Mouse (Mus musculus) kidney, adult 11 months (tissue): ENCODE data around the gene Slc20a1.

ENCODE experiments used
- DNase-seq: peaks from one replicate; pipeline ENCODE4 v3.0.0; 2022

The Slc20a1 gene

DNA sequence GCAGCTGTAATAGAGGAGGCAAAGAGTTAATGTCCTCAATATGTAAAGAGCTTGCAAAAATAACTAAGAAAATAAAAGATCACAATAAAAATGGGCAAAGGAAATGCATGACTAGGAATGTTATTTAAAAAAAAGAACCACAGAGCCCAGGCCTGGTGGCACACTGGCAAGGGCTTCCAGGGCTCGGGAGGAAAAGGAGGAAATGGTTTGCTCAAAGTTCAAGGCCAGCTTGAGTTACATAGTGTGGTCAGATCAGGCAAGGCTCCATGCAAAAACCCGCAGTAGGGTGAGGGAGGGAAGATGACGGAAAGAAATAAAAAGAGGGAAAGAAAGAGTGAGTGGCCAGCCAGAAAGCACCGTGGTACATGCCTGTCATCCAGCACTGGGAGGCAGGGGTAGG, 30.0 kb downstream of the Slc20a1 start:
- no peak for DNase-seq

- DNase-seq, result no peak
Observed at GRCm38 (mm10) chr2:129229316-129229715, 30.8 kb downstream of the Slc20a1 start.

DNA sequence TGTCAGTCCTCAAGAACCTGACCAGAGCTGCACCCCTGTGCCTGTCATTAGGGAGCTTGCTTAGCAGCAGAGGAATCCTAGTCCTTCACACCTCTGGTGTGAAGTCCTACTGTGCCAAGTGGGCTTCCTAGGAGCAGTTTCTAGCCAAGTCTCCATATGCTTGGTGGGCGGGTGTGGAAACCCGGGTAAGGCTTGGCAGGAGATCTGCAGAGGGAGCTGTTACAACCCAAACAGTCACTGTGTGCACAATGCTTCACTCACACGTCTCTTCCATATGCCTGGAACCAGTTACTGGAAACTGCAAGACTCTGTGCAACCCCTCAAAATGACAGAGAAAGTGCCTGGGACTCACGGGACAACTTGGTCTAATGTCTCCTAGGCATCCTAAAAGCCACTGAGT, 33.5 kb downstream of the Slc20a1 start:
- no peak for DNase-seq

GRCm38 (mm10) chr2:129232484-129232883, 33.9 kb downstream of the Slc20a1 start:
- DNase-seq, result peak; percentile 91

- no peak for DNase-seq
Observed at GRCm38 (mm10) chr2:129233218-129233617, 34.7 kb downstream of the Slc20a1 start.

GRCm38 (mm10) chr2:129233803-129234477, 35.4 kb downstream of the Slc20a1 start:
- DNase-seq, result no peak

DNA sequence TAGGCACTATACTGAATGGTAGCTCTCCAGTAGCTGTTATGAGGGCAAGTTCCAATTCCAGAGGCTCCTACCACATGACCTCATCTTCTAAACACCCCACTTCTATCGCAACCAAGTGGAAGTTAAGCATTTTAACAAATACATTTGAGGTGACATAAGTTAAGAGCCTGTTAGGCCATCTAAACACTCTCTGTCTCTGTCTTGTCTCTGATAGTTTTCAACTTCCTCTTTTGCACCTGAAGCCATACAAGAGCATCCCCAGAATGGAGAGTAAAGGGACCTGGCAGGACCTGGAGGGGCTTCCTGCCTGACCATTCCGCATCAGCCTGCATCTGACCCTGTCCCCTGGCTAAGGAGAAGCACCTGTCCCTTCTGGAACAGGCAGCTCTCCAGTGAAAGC, 36.2 kb downstream of the Slc20a1 start:
- no peak for DNase-seq

DNA sequence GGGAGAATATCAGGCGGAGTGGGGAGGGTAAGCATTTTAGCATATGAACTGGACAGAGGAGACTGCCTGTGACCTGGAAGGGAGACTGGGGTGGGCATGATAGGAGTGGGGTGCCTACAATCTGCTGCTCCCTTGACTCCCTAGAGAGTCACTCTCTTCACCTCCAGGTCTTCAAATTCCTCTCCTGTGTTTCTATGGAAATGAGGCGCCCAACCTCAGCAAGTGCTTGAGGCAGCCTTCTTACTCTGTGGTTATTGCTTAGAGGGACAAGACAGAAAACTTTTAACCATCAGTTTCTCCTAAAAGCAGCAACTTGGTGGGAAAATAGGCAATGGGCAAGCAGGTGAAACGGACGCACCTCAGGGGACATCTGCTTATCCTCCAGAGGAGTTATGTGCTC, 38.0 kb downstream of the Slc20a1 start:
- no peak for DNase-seq

DNA sequence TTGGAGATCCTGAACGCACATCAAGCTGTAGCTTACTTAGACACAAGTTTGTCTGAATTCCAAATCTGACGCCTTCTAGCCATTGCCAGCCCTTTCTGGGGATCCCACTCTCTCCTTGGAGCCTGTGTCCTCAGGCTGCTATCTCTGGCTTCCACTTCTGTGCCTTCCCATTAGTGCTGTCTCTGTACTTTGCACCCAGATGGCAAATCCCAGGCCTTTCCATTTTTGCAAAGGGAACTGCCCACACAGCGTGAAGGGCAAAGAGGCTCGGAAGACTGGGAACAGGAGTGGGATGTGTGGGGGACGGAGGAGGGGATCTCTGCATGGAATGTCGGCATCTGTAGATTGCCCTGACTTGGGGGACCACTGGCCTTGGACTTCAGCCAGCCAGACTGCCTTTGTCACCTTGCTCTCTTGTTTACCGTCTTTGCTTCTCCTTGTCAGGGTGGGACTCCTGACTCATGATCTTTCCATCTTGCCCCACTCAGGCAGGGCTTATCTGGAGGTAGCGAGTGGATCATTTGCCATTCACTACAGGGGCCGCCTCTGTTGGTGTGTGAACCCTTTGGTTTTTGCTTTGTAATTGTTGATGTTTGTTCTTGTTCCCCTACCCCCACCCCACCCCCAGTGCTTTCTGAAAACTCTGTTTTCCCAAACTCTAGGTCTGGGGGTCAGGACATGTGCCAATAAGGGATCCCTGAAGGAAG, 42.3 kb downstream of the Slc20a1 start:
- no peak for DNase-seq

- DNase-seq, result peak; percentile 59
Observed at GRCm38 (mm10) chr2:129241845-129242833, 43.6 kb downstream of the Slc20a1 start.

DNA sequence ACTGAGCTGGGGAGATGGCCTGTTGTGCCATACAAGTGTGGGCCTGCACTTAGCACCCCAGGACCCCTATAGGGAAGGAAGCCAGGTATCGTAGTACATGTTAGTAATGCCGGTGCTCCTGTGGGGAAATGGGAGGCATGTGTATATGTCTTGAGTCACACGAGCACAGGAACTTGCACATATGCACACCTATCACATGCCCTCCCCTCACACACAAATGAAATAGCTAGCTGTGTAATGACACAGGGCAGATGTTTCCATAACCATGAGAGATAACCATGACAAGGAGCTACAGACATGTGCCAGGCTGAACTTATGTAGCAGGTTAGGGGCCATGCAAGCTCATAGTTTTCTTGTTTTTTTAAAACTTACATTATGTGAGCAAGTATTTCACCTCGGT, 44.4 kb downstream of the Slc20a1 start:
- DNase-seq, result no peak

- peak; percentile 37 for DNase-seq
Observed at GRCm38 (mm10) chr2:129243786-129244185, 45.2 kb downstream of the Slc20a1 start.

DNA sequence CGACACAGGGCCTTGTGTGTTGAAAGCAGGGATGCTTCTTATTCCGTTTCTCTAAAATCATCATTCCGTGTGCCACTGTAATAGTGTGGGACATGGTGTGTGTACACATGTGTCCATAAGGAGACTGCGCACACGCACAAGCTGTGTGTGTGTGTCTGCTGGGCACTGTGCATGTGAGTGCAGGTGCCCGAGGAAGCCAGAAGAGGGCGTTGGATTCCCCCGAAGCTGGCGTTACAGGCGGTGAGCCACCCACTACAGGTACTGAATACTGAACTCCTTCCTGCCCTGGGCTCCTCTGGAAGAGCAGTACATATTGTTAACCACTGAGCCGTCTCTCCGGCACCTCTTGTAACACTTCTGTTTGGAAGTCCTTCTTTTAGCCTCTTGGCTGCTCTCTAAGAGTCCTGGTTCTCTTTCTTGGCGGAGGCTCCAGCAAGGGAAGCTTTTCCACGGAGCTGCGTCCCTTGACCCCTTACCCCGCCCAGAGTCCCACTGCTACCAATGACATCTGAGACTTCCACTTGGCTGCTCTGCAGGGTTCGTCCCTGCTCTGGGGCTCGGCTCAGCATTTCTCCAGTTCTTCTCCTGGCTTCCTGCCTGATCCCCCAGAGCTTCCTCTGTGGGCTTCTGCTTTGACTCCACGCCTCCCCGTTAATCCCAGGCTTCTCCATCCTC, 46.0 kb downstream of the Slc20a1 start:
- DNase-seq, result peak; percentile 35

DNA sequence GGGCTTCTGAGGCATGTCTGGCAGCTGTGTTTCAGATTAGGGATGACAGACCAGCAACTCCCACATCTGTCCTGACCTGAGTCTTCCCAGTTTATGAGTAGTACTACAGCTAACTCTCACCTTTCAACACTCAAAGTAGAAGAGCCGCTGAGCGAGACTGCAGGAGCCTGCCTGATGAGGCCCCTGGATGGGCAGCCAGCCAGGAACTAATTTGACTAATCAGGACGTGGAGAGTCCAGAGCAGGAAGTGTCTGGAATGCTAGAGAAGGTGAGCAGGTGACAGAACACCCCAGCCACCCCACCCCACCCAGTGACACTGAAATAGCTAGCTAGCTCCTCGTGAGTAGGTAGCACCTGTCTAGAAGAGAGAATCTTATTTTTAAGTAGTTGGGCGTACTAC, 47.1 kb downstream of the Slc20a1 start:
- DNase-seq, result peak; percentile 51

DNA sequence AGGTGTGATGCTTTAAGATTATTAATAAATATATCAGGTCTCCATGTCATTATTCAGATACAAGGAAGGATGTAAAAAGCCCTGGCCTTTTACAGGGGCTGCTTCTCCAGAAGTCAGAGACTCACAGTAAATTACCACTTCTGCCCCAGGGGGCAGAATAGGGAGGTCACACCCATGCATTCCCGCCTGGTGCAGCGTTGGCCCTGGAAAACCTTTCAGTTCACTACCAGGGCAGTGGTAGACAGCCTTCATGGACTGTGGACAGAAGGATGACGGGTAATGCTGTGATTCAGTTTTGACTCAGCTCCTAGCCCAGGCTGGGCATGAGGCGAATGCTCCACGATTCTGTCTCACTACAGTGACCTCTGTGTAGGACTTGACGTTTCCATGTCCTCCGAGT, 47.9 kb downstream of the Slc20a1 start:
- no peak for DNase-seq

GRCm38 (mm10) chr2:129246924-129247323, 48.4 kb downstream of the Slc20a1 start:
- DNase-seq, result no peak

GRCm38 (mm10) chr2:129247707-129248121, 49.1 kb downstream of the Slc20a1 start:
- peak; percentile 90 for DNase-seq

- no peak for DNase-seq
Observed at GRCm38 (mm10) chr2:129249321-129249720, 50.8 kb downstream of the Slc20a1 start.

GRCm38 (mm10) chr2:129252836-129253630, 54.5 kb downstream of the Slc20a1 start:
- no peak for DNase-seq

GRCm38 (mm10) chr2:129253631-129253970, 55.0 kb downstream of the Slc20a1 start:
- no peak for DNase-seq

DNA sequence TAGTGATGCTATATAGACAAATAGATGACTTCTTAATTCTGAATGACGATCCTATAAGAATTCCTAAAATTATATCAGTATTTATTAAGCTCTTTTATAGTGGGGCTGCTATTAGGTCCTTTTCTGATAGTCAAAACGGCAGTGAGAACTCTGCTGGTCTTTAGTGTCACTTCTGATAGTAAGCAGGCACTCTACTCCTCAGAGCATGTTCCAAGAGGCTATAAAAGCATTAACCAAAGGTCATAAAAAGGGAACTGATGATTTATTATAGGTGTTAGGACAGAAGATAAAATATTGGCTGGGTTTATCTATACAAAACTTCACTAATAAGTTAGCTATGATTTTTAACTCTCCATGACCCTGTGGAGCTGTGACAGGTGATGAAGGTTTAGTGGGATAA, 55.5 kb downstream of the Slc20a1 start:
- DNase-seq, result no peak

DNA sequence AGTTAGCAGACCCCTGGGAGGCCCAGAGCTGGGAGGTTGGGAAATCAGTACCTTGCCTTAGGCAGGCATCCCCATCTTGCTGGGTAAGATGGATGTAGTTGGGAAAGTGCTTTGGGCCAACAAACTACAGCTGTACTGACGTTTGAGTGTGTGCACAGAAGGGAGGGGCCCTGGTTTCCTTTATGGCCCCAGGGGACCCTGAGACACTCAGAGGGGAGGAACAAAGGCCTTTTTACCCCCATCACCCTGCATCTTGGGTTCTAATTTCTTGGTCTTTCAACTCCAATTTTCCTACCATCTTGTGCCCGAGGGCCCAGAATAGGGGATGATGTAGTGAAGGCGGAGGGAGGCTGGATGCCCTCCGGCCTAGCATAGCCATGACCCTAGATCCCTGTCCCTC, 57.4 kb downstream of the Slc20a1 start:
- DNase-seq, result no peak
